Mouse (Mus musculus): ENCODE results near the gene Foxg1.

DNA sequence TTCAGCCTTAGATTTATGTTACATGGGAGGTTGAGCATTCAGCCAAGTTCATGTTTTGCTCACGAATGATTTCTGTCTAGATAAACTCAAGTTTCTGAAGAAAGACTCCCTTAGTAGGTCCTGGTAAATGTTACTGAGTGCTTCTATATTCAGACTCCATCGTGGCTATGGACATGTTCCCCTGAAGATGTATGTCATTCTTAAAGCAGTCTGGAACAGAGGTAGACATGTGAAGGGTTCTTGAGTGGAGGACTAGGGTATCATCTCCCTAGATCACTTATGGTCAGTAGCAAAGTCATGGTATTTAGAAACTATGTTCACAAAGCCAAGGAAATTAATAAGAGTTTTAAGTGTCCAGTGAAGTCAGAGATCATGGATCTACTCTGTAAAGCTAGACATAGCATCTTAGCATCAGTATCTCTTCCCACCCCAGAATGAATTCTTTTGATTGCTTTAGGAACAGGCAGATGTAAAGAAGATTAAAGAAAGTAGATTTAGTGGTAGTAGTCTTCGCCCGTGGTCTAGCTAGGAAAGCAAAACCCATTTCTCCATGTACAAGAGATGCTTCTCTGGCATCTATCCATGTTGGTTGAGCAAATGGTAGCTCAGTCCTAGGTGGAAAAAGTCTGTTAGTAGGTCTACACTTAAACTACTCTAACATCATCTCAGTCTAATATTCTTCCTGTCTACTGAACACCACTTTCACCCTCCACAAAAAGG lies 15.1 kb downstream of the Foxg1 start:
- TF ChIP-seq POLR2A (IDR thresholded peaks at IDR 0.05; ENCODE audit: borderline replicate concordance, low read depth, low read length) (no peak), CTCF (IDR thresholded peaks at IDR 0.05; ENCODE audit: low read depth, low read length) (no peak)

Data from bone marrow macrophage, adult 2 months (primary cell).